ENCODE assay signal across 14 mouse cellular contexts in the genomic region with DNA sequence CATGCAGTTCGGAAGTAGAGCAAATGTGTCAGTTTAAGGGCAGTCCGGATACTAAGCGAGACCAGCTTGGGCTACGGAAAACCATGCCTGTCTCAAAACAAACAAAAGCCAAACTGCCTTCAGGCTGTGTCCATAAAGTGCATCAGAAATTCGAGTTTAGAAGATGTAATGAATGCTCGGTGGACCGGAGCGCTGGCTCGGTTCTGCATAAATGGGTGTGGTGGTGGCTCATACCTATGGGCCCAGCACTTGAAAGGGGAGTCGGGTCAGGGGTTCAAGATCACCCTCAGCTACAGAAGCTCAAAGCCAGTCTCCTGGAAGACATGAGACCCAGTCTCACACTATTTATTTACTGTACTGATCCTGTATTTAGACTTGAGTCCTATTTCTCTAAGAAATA. TPM values are rescaled to one million over a fixed set of nuclear protein-coding genes. Genes with fewer than 3 reads are reported as not detected.
A peak's percentile ranks its signal among the peaks of the same experiment; 100 is the strongest.
DNase-seq lines count a peak whose midpoint lies in the region; ATAC-seq and TF ChIP-seq lines count a peak whose summit lies in the region.
"Had no signal": no experiment of that assay in that cellular context is flagged by ENCODE, and none has a peak within 500 bp of the region (broad histone marks: within the 10 kb centered on the region; RNA-seq: fewer than 3 reads in every experiment).

No protein-coding gene starts in this region.

- ATAC-seq in heart, embryonic 12.5 days (ENCODE audit: insufficient number of reproducible peaks, low FRiP score) = no peak
- no peak for ATAC-seq in heart, embryonic 11.5 days (replicated peaks; ENCODE audit: insufficient number of reproducible peaks, low FRiP score, low TSS enrichment)
- ATAC-seq in hindbrain, embryonic 16.5 days = no peak
- ATAC-seq in hindbrain, embryonic 11.5 days (ENCODE audit: low FRiP score) = no peak
- no peak for ATAC-seq in lung, postnatal 0 days
- no peak for ATAC-seq in embryonic facial prominence, embryonic 14.5 days (ENCODE audit: low read depth)
- ATAC-seq: forebrain, embryonic 16.5 days; intestine, embryonic 16.5 days had no signal

- H3K36me3 ChIP-seq in heart, embryonic 12.5 days = peaks cover 41% of the 10 kb centered on the region
- peaks cover 4% of the 10 kb centered on the region; the same call in 1 of the 2 replicates for H3K36me3 ChIP-seq in heart, embryonic 11.5 days (ENCODE audit: control insufficient read depth, insufficient read depth, low read length)
- H3K36me3 ChIP-seq in hindbrain, embryonic 16.5 days (ENCODE audit: control insufficient read depth, insufficient read depth, low read length) = no peaks in the 10 kb centered on the region; the same call in 1 of the 2 replicates
- H3K36me3 ChIP-seq in hindbrain, embryonic 11.5 days (ENCODE audit: control insufficient read depth, insufficient read depth, low read length) = no peaks in the 10 kb centered on the region
- peaks cover 13% of the 10 kb centered on the region; the same call in 1 of the 2 replicates for H3K36me3 ChIP-seq in lung, postnatal 0 days (ENCODE audit: insufficient read depth, low read length)
- H3K36me3 ChIP-seq in embryonic facial prominence, embryonic 14.5 days (ENCODE audit: control insufficient read depth, insufficient read depth, low read length) = peaks cover 38% of the 10 kb centered on the region

- 0 out of 2 replicates have a peak overlapping the region, but pooled peaks have one; percentile 8 for H3K9ac ChIP-seq in heart, embryonic 12.5 days
- H3K9ac ChIP-seq in heart, embryonic 11.5 days (ENCODE audit: low read depth, low read length) = no peak overlapping the region
- H3K9ac ChIP-seq in hindbrain, embryonic 16.5 days (ENCODE audit: low read depth, low read length) = no peak overlapping the region
- no peak overlapping the region for H3K9ac ChIP-seq in hindbrain, embryonic 11.5 days (ENCODE audit: low read depth, low read length)
- no peak overlapping the region for H3K9ac ChIP-seq in lung, postnatal 0 days (replicated peaks; ENCODE audit: low read depth)
- H3K9ac ChIP-seq in embryonic facial prominence, embryonic 14.5 days (ENCODE audit: low read depth, low read length) = no peak overlapping the region
- H3K9ac ChIP-seq: embryonic facial prominence, embryonic 12.5 days had no signal

- TF ChIP-seq CTCF in lung, postnatal 0 days (IDR thresholded peaks at IDR 0.05) = no peak

- H3K4me1 ChIP-seq in heart, embryonic 12.5 days (replicated peaks) = peaks cover 30% of the 10 kb centered on the region
- peaks cover 18% of the 10 kb centered on the region for H3K4me1 ChIP-seq in heart, embryonic 11.5 days (ENCODE audit: control insufficient read depth, insufficient read depth, low read length)
- H3K4me1 ChIP-seq in hindbrain, embryonic 16.5 days (ENCODE audit: control insufficient read depth, insufficient read depth, low read depth, low read length) = peaks cover 17% of the 10 kb centered on the region
- H3K4me1 ChIP-seq in hindbrain, embryonic 11.5 days (replicated peaks; ENCODE audit: control insufficient read depth, insufficient read depth, low read length) = peaks cover 2% of the 10 kb centered on the region; the same call in 1 of the 2 replicates
- 0 out of 2 replicates have a peak, but pooled peaks cover 8% of the 10 kb centered on the region for H3K4me1 ChIP-seq in lung, postnatal 0 days (ENCODE audit: insufficient read depth, low read depth, low read length)
- H3K4me1 ChIP-seq in embryonic facial prominence, embryonic 14.5 days (ENCODE audit: control insufficient read depth, insufficient read depth, low read length) = peaks cover 8% of the 10 kb centered on the region

- 0 out of 2 replicates have a peak overlapping the region, but pooled peaks have one; percentile 4 for H3K4me2 ChIP-seq in heart, embryonic 12.5 days
- H3K4me2 ChIP-seq in heart, embryonic 11.5 days = no peak overlapping the region
- peak overlapping the region; percentile 18; the same call in 1 of the 2 replicates for H3K4me2 ChIP-seq in hindbrain, embryonic 16.5 days (ENCODE audit: low read length)
- no peak overlapping the region for H3K4me2 ChIP-seq in hindbrain, embryonic 11.5 days (replicated peaks; ENCODE audit: low read depth, low read length)
- H3K4me2 ChIP-seq in lung, postnatal 0 days (replicated peaks; ENCODE audit: low read depth, low read length) = peak overlapping the region; percentile 22; the same call in 1 of the 2 replicates
- H3K4me2 ChIP-seq in embryonic facial prominence, embryonic 14.5 days (ENCODE audit: low read depth, low read length) = peak overlapping the region; percentile 87

- no peak for DNase-seq in hindbrain, embryonic 11.5 days (ENCODE audit: low spot score)
- DNase-seq in lung, postnatal 0 days (ENCODE audit: low spot score) = no peak
- no peak for DNase-seq in lung, postnatal 4 days
- no peak for DNase-seq in embryonic facial prominence, embryonic 14.5 days (ENCODE audit: low spot score)
- no peak for DNase-seq in ovary, adult 18-20 months (ENCODE audit: low spot score)
- DNase-seq: B cell, adult 2 months; thymus, postnatal 36 days had no signal

- no peak overlapping the region for H3K27ac ChIP-seq in heart, embryonic 12.5 days (ENCODE audit: poor library complexity, severe bottlenecking)
- no peak overlapping the region for H3K27ac ChIP-seq in heart, embryonic 11.5 days (ENCODE audit: low read depth, low read length)
- H3K27ac ChIP-seq in hindbrain, embryonic 16.5 days (ENCODE audit: low read depth, low read length) = no peak overlapping the region
- no peak overlapping the region for H3K27ac ChIP-seq in hindbrain, embryonic 11.5 days (ENCODE audit: low read depth, low read length)
- no peak overlapping the region for H3K27ac ChIP-seq in lung, postnatal 0 days (ENCODE audit: low read length)
- H3K27ac ChIP-seq in embryonic facial prominence, embryonic 14.5 days (replicated peaks; ENCODE audit: low read depth, low read length) = no peak overlapping the region
- H3K27ac ChIP-seq: embryonic facial prominence, embryonic 12.5 days; hindbrain, embryonic 10.5 days had no signal

- H3K4me3 ChIP-seq in heart, embryonic 12.5 days = no peak overlapping the region
- no peak overlapping the region for H3K4me3 ChIP-seq in heart, embryonic 11.5 days (ENCODE audit: low read depth, low read length)
- H3K4me3 ChIP-seq in hindbrain, embryonic 16.5 days (ENCODE audit: low read length) = no peak overlapping the region
- no peak overlapping the region for H3K4me3 ChIP-seq in hindbrain, embryonic 11.5 days (ENCODE audit: low read depth, low read length)
- H3K4me3 ChIP-seq in lung, postnatal 0 days (ENCODE audit: low read depth, low read length) = no peak overlapping the region
- peak overlapping the region; percentile 10; the same call in 1 of the 2 replicates for H3K4me3 ChIP-seq in embryonic facial prominence, embryonic 14.5 days (ENCODE audit: low read depth, low read length)

- no peaks in the 10 kb centered on the region for H3K9me3 ChIP-seq in heart, embryonic 12.5 days (replicated peaks)
- H3K9me3 ChIP-seq in heart, embryonic 11.5 days (replicated peaks; ENCODE audit: control insufficient read depth, low read length) = no peaks in the 10 kb centered on the region
- H3K9me3 ChIP-seq in hindbrain, embryonic 16.5 days (ENCODE audit: control insufficient read depth, low read length) = no peaks in the 10 kb centered on the region
- no peaks in the 10 kb centered on the region for H3K9me3 ChIP-seq in hindbrain, embryonic 11.5 days (ENCODE audit: control insufficient read depth, low read length)
- H3K9me3 ChIP-seq in lung, postnatal 0 days (ENCODE audit: low read length) = no peaks in the 10 kb centered on the region
- no peaks in the 10 kb centered on the region for H3K9me3 ChIP-seq in embryonic facial prominence, embryonic 14.5 days (ENCODE audit: control insufficient read depth, low read length)
- H3K9me3 ChIP-seq: embryonic facial prominence, embryonic 12.5 days; hindbrain, embryonic 10.5 days had no signal

- 83% methylated on average over 10 of the region's 10 CpGs for WGBS in heart, embryonic 12.5 days
- 87% methylated on average over 10 of the region's 10 CpGs for WGBS in heart, embryonic 11.5 days (ENCODE audit: insufficient replicate concordance)
- WGBS in hindbrain, embryonic 16.5 days = 81% methylated on average over 10 of the region's 10 CpGs
- WGBS in hindbrain, embryonic 11.5 days = 87% methylated on average over 10 of the region's 10 CpGs
- WGBS in lung, postnatal 0 days = 74% methylated on average over 10 of the region's 10 CpGs
- 72% methylated on average over 10 of the region's 10 CpGs for WGBS in embryonic facial prominence, embryonic 14.5 days

- TF ChIP-seq EP300 in lung, postnatal 0 days (IDR thresholded peaks at IDR 0.05) = no peak

- no peaks in the 10 kb centered on the region for H3K27me3 ChIP-seq in heart, embryonic 12.5 days (replicated peaks)
- H3K27me3 ChIP-seq in heart, embryonic 11.5 days (ENCODE audit: control insufficient read depth, insufficient read depth, low read length) = no peaks in the 10 kb centered on the region
- H3K27me3 ChIP-seq in hindbrain, embryonic 16.5 days (replicated peaks; ENCODE audit: control insufficient read depth, insufficient read depth, low read length) = no peaks in the 10 kb centered on the region
- no peaks in the 10 kb centered on the region for H3K27me3 ChIP-seq in hindbrain, embryonic 11.5 days (ENCODE audit: control insufficient read depth, insufficient read depth, low read length)
- no peaks in the 10 kb centered on the region for H3K27me3 ChIP-seq in lung, postnatal 0 days (replicated peaks; ENCODE audit: insufficient read depth, low read length)
- no peaks in the 10 kb centered on the region for H3K27me3 ChIP-seq in embryonic facial prominence, embryonic 14.5 days (replicated peaks; ENCODE audit: control insufficient read depth, insufficient read depth, low read length)
- H3K27me3 ChIP-seq: embryonic facial prominence, embryonic 12.5 days had no signal

RNA-seq across cellular contexts. Expression of a gene that starts 2.2 kb away (rescaled TPM):
- polyA plus RNA-seq in heart, embryonic 12.5 days (2016; fragmentation: Nextera tagmentation; extraction: Ambion mirVana) = 30.8 and 31.7 TPM in 2 replicates
- 25.1 and 27.2 TPM in 2 replicates for polyA plus RNA-seq in heart, embryonic 11.5 days (2014; fragmentation: Nextera tagmentation; extraction: Ambion mirVana)
- polyA plus RNA-seq in hindbrain, embryonic 16.5 days (2015; fragmentation: Nextera tagmentation; extraction: Ambion mirVana) = 45.3 and 47.5 TPM in 2 replicates
- 8.6 and 11.6 TPM in 2 replicates for polyA plus RNA-seq in hindbrain, embryonic 11.5 days (2014; fragmentation: Nextera tagmentation; extraction: Ambion mirVana)
- polyA plus RNA-seq in lung, postnatal 0 days (2015; fragmentation: Nextera tagmentation; extraction: Ambion mirVana) = 27.4 and 28.6 TPM in 2 replicates
- 27.9 and 28.3 TPM in 2 replicates for polyA plus RNA-seq in embryonic facial prominence, embryonic 14.5 days (2014; fragmentation: Nextera tagmentation; extraction: Ambion mirVana)

RNA-seq across cellular contexts. Expression of a gene that starts 8.0 kb away (rescaled TPM):
- polyA plus RNA-seq in heart, embryonic 12.5 days (2016; fragmentation: Nextera tagmentation; extraction: Ambion mirVana) = 0.36 and 1.6 TPM in 2 replicates
- polyA plus RNA-seq in heart, embryonic 11.5 days (2014; fragmentation: Nextera tagmentation; extraction: Ambion mirVana) = 0.48 and 1.4 TPM in 2 replicates
- polyA plus RNA-seq in hindbrain, embryonic 16.5 days (2015; fragmentation: Nextera tagmentation; extraction: Ambion mirVana) = 0.68 and 44.8 TPM in 2 replicates
- 4.8 and 7.1 TPM in 2 replicates for polyA plus RNA-seq in hindbrain, embryonic 11.5 days (2014; fragmentation: Nextera tagmentation; extraction: Ambion mirVana)
- 0.47 and 1.2 TPM in 2 replicates for polyA plus RNA-seq in lung, postnatal 0 days (2015; fragmentation: Nextera tagmentation; extraction: Ambion mirVana)
- polyA plus RNA-seq in embryonic facial prominence, embryonic 14.5 days (2014; fragmentation: Nextera tagmentation; extraction: Ambion mirVana) = 799 and 1,279 TPM in 2 replicates
- polyA plus RNA-seq: forebrain, embryonic 16.5 days; hindbrain, embryonic 10.5 days had no signal

RNA-seq across cellular contexts. Expression of a gene that starts 16.9 kb away (rescaled TPM):
- polyA plus RNA-seq in heart, embryonic 12.5 days (2016; fragmentation: Nextera tagmentation; extraction: Ambion mirVana) = 14.9 and 16.1 TPM in 2 replicates
- 15.1 and 16.8 TPM in 2 replicates for polyA plus RNA-seq in heart, embryonic 11.5 days (2014; fragmentation: Nextera tagmentation; extraction: Ambion mirVana)
- polyA plus RNA-seq in hindbrain, embryonic 16.5 days (2015; fragmentation: Nextera tagmentation; extraction: Ambion mirVana) = 22.2 TPM in 2 replicates
- 11.9 and 12.8 TPM in 2 replicates for polyA plus RNA-seq in hindbrain, embryonic 11.5 days (2014; fragmentation: Nextera tagmentation; extraction: Ambion mirVana)
- polyA plus RNA-seq in lung, postnatal 0 days (2015; fragmentation: Nextera tagmentation; extraction: Ambion mirVana) = 17.8 and 18.9 TPM in 2 replicates
- 12.6 and 13.8 TPM in 2 replicates for polyA plus RNA-seq in embryonic facial prominence, embryonic 14.5 days (2014; fragmentation: Nextera tagmentation; extraction: Ambion mirVana)

RNA-seq across cellular contexts. Expression of a gene that starts 17.1 kb away (rescaled TPM):
- 5.4 and 6.7 TPM in 2 replicates for polyA plus RNA-seq in heart, embryonic 12.5 days (2016; fragmentation: Nextera tagmentation; extraction: Ambion mirVana)
- 7.2 and 7.4 TPM in 2 replicates for polyA plus RNA-seq in heart, embryonic 11.5 days (2014; fragmentation: Nextera tagmentation; extraction: Ambion mirVana)
- 16.4 and 17.1 TPM in 2 replicates for polyA plus RNA-seq in hindbrain, embryonic 16.5 days (2015; fragmentation: Nextera tagmentation; extraction: Ambion mirVana)
- polyA plus RNA-seq in hindbrain, embryonic 11.5 days (2014; fragmentation: Nextera tagmentation; extraction: Ambion mirVana) = 13.3 and 13.7 TPM in 2 replicates
- 4.3 and 5.3 TPM in 2 replicates for polyA plus RNA-seq in lung, postnatal 0 days (2015; fragmentation: Nextera tagmentation; extraction: Ambion mirVana)
- polyA plus RNA-seq in embryonic facial prominence, embryonic 14.5 days (2014; fragmentation: Nextera tagmentation; extraction: Ambion mirVana) = 6.0 and 6.4 TPM in 2 replicates

RNA-seq across cellular contexts. Expression of a gene that starts 18.1 kb away (rescaled TPM):
- 455 and 459 TPM in 2 replicates for polyA plus RNA-seq in heart, embryonic 12.5 days (2016; fragmentation: Nextera tagmentation; extraction: Ambion mirVana)
- polyA plus RNA-seq in heart, embryonic 11.5 days (2014; fragmentation: Nextera tagmentation; extraction: Ambion mirVana) = 449 and 506 TPM in 2 replicates
- polyA plus RNA-seq in hindbrain, embryonic 16.5 days (2015; fragmentation: Nextera tagmentation; extraction: Ambion mirVana) = 69.0 and 75.0 TPM in 2 replicates
- 498 and 520 TPM in 2 replicates for polyA plus RNA-seq in hindbrain, embryonic 11.5 days (2014; fragmentation: Nextera tagmentation; extraction: Ambion mirVana)
- 21.1 and 33.3 TPM in 2 replicates for polyA plus RNA-seq in lung, postnatal 0 days (2015; fragmentation: Nextera tagmentation; extraction: Ambion mirVana)
- polyA plus RNA-seq in embryonic facial prominence, embryonic 14.5 days (2014; fragmentation: Nextera tagmentation; extraction: Ambion mirVana) = 229 and 276 TPM in 2 replicates

Comparison
In these comparisons a context has a peak if more than half of its experiments do, and no peak if none do; other contexts are left out.
1. H3K4me2 ChIP-seq: peak in heart, embryonic 12.5 days (single experiment), hindbrain, embryonic 16.5 days (single experiment), lung, postnatal 0 days (single experiment) and embryonic facial prominence, embryonic 14.5 days (single experiment); none in heart, embryonic 11.5 days (single experiment) and hindbrain, embryonic 11.5 days (single experiment).
2. RNA of a gene that starts 8.0 kb away (polyA plus RNA-seq): 799 to 1,279 TPM in embryonic facial prominence, embryonic 14.5 days; 4.8 to 7.1 TPM in hindbrain, embryonic 11.5 days, 0.48 to 1.4 TPM in heart, embryonic 11.5 days, 0.68 to 44.8 TPM in hindbrain, embryonic 16.5 days, 0.47 to 1.2 TPM in lung, postnatal 0 days and 0.36 to 1.6 TPM in heart, embryonic 12.5 days; every median in the first group is over 10 times any median in the second.